Mouse (Mus musculus) heart, embryonic 14.5 days (tissue): ENCODE measurements around the gene Shoc2. TPM values are rescaled to one million over a fixed set of nuclear protein-coding genes. Genes with fewer than 3 reads are reported as not detected.

Experiments used
- ATAC-seq: fragments of 200-750 bp; cut with Nextera tagmentation; 2 replicates; pipeline ENCODE4 v1.8.0; 2017; ENCODE audit warnings: low read depth, moderate TSS enrichment; ENCODE audit not compliant: insufficient number of reproducible peaks, insufficient read depth, low FRiP score
- H3K27ac ChIP-seq, 2 experiments: fragments of 200-500 bp in 1 of 2; fragments of 300-500 bp in 1 of 2; sonication (generic) in 1 of 2; replicated peaks in 1 of 2; 2 replicates each; pipeline ENCODE4 v1.5.1; 2012 to 2014; ENCODE audit warnings: low read depth in 2 of 2, low read length in 2 of 2, control low read depth in 1 of 2, mild to moderate bottlenecking in 1 of 2, mixed read lengths in 1 of 2; ENCODE audit not compliant: control insufficient read depth in 1 of 2, insufficient read depth in 1 of 2
- H3K27me3 ChIP-seq: fragments of 300-500 bp; sonication (generic); 2 replicates; pipeline ENCODE4 v1.6.1; 2014; ENCODE audit warnings: mild to moderate bottlenecking, low read length, control low read depth; ENCODE audit not compliant: control insufficient read depth, insufficient read depth
- H3K36me3 ChIP-seq: fragments of 300-500 bp; sonication (generic); 2 replicates; pipeline ENCODE4 v1.6.1; 2014; ENCODE audit warnings: mild to moderate bottlenecking, control low read depth, low read length, mixed read lengths; ENCODE audit not compliant: control insufficient read depth, insufficient read depth
- H3K4me1 ChIP-seq, 2 experiments: fragments of 200-500 bp in 1 of 2; fragments of 300-500 bp in 1 of 2; sonication (generic) in 1 of 2; 2 replicates each; pipeline ENCODE4 v1.6.1; 2012 to 2014; ENCODE audit warnings: low read length in 2 of 2, control low read depth in 1 of 2, mixed read lengths in 1 of 2; ENCODE audit not compliant: control insufficient read depth in 2 of 2, insufficient read depth in 2 of 2
- H3K4me2 ChIP-seq: fragments of 300-500 bp; sonication (generic); 2 replicates; pipeline ENCODE4 v1.6.1; 2014; ENCODE audit warnings: mild to moderate bottlenecking, low read length
- H3K4me3 ChIP-seq, 2 experiments: fragments of 200-500 bp in 1 of 2; fragments of 300-500 bp in 1 of 2; sonication (generic) in 1 of 2; 2 replicates each; pipeline ENCODE4 v1.5.1; 2012 to 2014; ENCODE audit warnings: low read length in 2 of 2, mild to moderate bottlenecking in 2 of 2, control low read depth in 1 of 2, low read depth in 1 of 2, moderate library complexity in 1 of 2; ENCODE audit not compliant: control insufficient read depth in 1 of 2, insufficient read depth in 1 of 2
- H3K9ac ChIP-seq: fragments of 300-500 bp; sonication (generic); 2 replicates; pipeline ENCODE4 v1.6.1; 2014; ENCODE audit warnings: mild to moderate bottlenecking, low read length
- H3K9me3 ChIP-seq: fragments of 300-500 bp; sonication (generic); 2 replicates; pipeline ENCODE4 v1.6.1; 2016; ENCODE audit warnings: low read length, control low read depth; ENCODE audit not compliant: control insufficient read depth
- WGBS: fragments of 180-500 bp; shearing (Covaris S2); extraction: QIAGEN DNeasy Blood & Tissue Kit; methylation state at CpG from one replicate; pipeline ENCODE4 v1.1.7; 2014; 5-methylcytosine and 5-hydroxymethylcytosine counted together
- polyA plus RNA-seq: library from polyadenylated mRNA; unstranded; fragments of >200 nt; fragmentation: Nextera tagmentation; extraction: Ambion mirVana; gene quantifications from 2 replicates; pipeline ENCODE4 v1.2.1, GENCODE M21; 2014

Gene Shoc2
- polyA plus RNA-seq, 1 experiment from 2014 or later = 41.8 TPM

- WGBS = 85% methylated on average over 3 of the region's 3 CpGs
- Histone ChIP-seq H3K36me3 (peaks cover 16% of the 10 kb centered on the region), H3K4me3 (no peak overlapping the region), H3K27me3 (no peaks in the 10 kb centered on the region), H3K9ac (no peak overlapping the region), H3K4me1 (peaks cover 2 to 5% of the 10 kb centered on the region in 2 experiments; a peak in 1 of 4 replicates), H3K4me2 (no peak overlapping the region), H3K27ac (no peak overlapping the region), H3K9me3 (no peaks in the 10 kb centered on the region)
- ATAC-seq = no peak
These were observed 40.5 kb downstream of the Shoc2 start for GRCm38 (mm10) chr19:53984628-53985027.

DNA sequence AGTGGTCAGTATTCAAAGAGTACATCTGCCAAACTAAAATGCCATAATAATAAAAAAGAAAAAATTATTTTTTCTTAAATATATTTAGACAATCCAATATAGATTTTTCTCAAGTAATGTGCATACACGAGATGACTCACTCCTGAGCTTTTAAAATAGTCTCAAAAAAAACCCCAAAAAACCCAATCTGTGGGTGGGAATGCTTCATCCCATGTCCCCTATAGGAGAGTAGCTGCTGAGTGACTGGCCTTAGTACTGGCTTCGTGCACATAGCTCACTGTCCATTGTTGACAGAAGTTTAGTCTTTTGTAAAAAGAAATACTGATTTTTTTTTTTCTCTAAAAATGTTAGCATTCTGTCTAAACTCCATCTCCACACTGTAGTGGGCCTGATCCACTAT lies 46.4 kb downstream of the Shoc2 start:
- WGBS = 89% methylated on average over 2 of the region's 2 CpGs
- Histone ChIP-seq H3K4me2 (no peak overlapping the region), H3K36me3 (peaks cover 18% of the 10 kb centered on the region), H3K9ac (no peak overlapping the region), H3K27ac (no peak overlapping the region), H3K9me3 (no peaks in the 10 kb centered on the region), H3K4me3 (no peak overlapping the region), H3K4me1 (peaks cover 0 to 4% of the 10 kb centered on the region in 2 experiments; a peak in 1 of 4 replicates), H3K27me3 (no peaks in the 10 kb centered on the region)
- no peak for ATAC-seq

GRCm38 (mm10) chr19:53993860-53994259 lies 49.8 kb downstream of the Shoc2 start:
- Histone ChIP-seq H3K36me3 (peaks cover 7% of the 10 kb centered on the region; the same call in 1 of the 2 replicates), H3K4me1 (peaks cover 0 to 4% of the 10 kb centered on the region in 2 experiments; a peak in 1 of 4 replicates), H3K4me2 (no peak overlapping the region), H3K27ac (no peak overlapping the region), H3K9ac (no peak overlapping the region), H3K27me3 (no peaks in the 10 kb centered on the region), H3K9me3 (no peaks in the 10 kb centered on the region), H3K4me3 (no peak overlapping the region)
- ATAC-seq = no peak
- 88% methylated on average over 3 of the region's 3 CpGs for WGBS

DNA sequence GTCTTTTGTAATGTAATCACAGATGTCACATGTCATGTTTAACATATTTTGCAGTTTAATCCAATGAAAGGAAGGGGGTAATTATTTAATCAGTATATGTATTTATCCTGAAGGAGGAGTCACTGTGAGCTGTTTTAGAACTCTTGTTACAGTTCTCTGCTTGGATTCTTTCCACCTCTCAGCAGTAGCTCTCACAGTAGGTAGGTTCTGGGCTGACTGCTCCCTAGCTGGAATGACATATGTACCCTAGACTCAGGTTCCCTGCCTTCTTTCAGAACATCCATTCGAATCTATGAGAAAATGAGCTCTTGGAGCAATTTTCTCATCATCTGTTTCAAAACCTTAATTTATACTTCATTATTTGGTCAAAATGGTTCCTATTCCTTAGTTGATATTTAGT lies 50.2 kb downstream of the Shoc2 start:
- no peak overlapping the region for H3K4me2 ChIP-seq
- no peak overlapping the region for H3K4me3 ChIP-seq
- peaks cover 0 to 4% of the 10 kb centered on the region in 2 experiments; a peak in 1 of 4 replicates for H3K4me1 ChIP-seq
- no peak overlapping the region for H3K27ac ChIP-seq
- ATAC-seq = no peak
- 94% methylated on average over 1 of the region's 1 CpGs for WGBS
- no peak overlapping the region for H3K9ac ChIP-seq
- peaks cover 5% of the 10 kb centered on the region; the same call in 1 of the 2 replicates for H3K36me3 ChIP-seq
- H3K27me3 ChIP-seq = no peaks in the 10 kb centered on the region
- H3K9me3 ChIP-seq = no peaks in the 10 kb centered on the region

DNA sequence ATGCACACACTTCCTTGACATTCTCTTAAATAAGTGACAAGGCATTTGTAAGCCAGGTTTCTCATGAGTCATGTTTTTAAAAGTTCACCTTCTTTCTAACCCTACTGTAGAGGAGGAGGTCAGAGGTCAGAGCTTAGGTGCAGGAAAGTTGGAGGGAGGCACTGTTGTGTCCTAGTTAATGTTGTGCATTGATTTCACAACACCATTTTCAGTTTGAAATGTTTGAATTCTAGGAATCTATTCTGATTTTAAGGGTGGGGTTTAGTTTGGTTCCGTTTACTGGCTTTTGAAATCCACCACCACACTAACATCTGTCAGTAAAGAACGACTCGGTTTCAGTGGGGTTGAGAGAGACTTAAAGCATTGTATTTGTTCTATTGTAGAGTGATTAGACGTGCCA lies 66.9 kb downstream of the Shoc2 start:
- H3K4me3 ChIP-seq = no peak overlapping the region
- ATAC-seq = no peak
- no peak overlapping the region for H3K9ac ChIP-seq
- H3K27me3 ChIP-seq = no peaks in the 10 kb centered on the region
- no peak overlapping the region for H3K4me2 ChIP-seq
- H3K27ac ChIP-seq = no peak overlapping the region
- no peaks in the 10 kb centered on the region for H3K36me3 ChIP-seq
- no peaks in the 10 kb centered on the region for H3K9me3 ChIP-seq
- no peaks in the 10 kb centered on the region for H3K4me1 ChIP-seq
- WGBS = 82% methylated on average over 4 of the region's 4 CpGs

DNA sequence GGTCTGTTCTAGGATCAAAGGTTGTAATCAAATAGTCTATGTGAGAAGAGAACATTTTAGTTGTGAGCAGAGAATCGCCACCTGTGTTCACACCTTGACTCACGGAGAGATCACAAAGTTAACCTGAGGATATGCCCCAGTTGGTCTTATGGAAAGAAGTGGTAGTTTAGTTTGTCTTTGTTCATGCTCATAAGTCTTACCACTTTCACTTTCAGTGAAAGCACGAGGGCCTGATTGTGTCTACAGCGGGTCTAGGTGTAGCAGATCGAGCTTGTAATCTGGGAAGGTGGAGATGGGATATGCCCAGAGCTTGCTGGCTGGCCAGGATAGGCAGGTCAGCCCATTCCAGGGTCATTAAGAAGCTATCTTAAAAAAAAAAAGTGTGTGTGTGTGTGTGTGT lies 70.9 kb downstream of the Shoc2 start:
- Histone ChIP-seq H3K27ac (no peak overlapping the region), H3K9me3 (no peaks in the 10 kb centered on the region), H3K27me3 (no peaks in the 10 kb centered on the region), H3K4me3 (no peak overlapping the region), H3K4me1 (no peaks in the 10 kb centered on the region), H3K9ac (no peak overlapping the region), H3K36me3 (peaks cover 3% of the 10 kb centered on the region; the same call in 1 of the 2 replicates), H3K4me2 (no peak overlapping the region)
- 91% methylated on average over 5 of the region's 5 CpGs for WGBS
- ATAC-seq = no peak

GRCm38 (mm10) chr19:54015503-54015902 lies 71.4 kb downstream of the Shoc2 start:
- no peaks in the 10 kb centered on the region for H3K4me1 ChIP-seq
- H3K27me3 ChIP-seq = no peaks in the 10 kb centered on the region
- peaks cover 3% of the 10 kb centered on the region; the same call in 1 of the 2 replicates for H3K36me3 ChIP-seq
- H3K4me3 ChIP-seq = no peak overlapping the region
- no peak overlapping the region for H3K9ac ChIP-seq
- no peak for ATAC-seq
- no peaks in the 10 kb centered on the region for H3K9me3 ChIP-seq
- WGBS = 98% methylated on average over 5 of the region's 5 CpGs
- no peak overlapping the region for H3K4me2 ChIP-seq
- H3K27ac ChIP-seq = no peak overlapping the region

- H3K36me3 ChIP-seq = peaks cover 46% of the 10 kb centered on the region
- no peaks in the 10 kb centered on the region for H3K9me3 ChIP-seq
- WGBS = 85% methylated on average over 6 of the region's 6 CpGs
- H3K9ac ChIP-seq = no peak overlapping the region
- H3K4me1 ChIP-seq = no peaks in the 10 kb centered on the region
- no peak overlapping the region for H3K27ac ChIP-seq
- no peaks in the 10 kb centered on the region for H3K27me3 ChIP-seq
- no peak overlapping the region for H3K4me3 ChIP-seq
- H3K4me2 ChIP-seq = no peak overlapping the region
- no peak for ATAC-seq
These were observed 91.0 kb downstream of the Shoc2 start for GRCm38 (mm10) chr19:54035100-54035499.
